Mouse (Mus musculus): Measurements from ENCODE around the gene Tuba1a. TPM values are rescaled to one million over a fixed set of nuclear protein-coding genes. Genes with fewer than 3 reads are reported as not detected.
A peak's percentile ranks its signal among the peaks of the same experiment; 100 is the strongest.
"Not testable (repeated sequence)": the region's sequence is repeated elsewhere in the genome, so short reads cannot be mapped to it uniquely, and the experiment has no call there.

Gene Tuba1a
- polyA plus RNA-seq, 1 experiment = 131 TPM

GRCm38 (mm10) chr15:98930017-98930734 is 23.3 kb downstream of the Tuba1a start:
- Histone ChIP-seq H3K27me3 (replicated peaks; ENCODE audit: control insufficient read depth, insufficient read depth, low read length) (no peaks in the 10 kb centered on the region), H3K27ac (ENCODE audit: insufficient read depth, low read depth, low read length) (no peak overlapping the region), H3K4me1 (ENCODE audit: control insufficient read depth, insufficient read depth, low read length) (peaks cover 9% of the 10 kb centered on the region; the same call in 1 of the 2 replicates), H3K4me3 (ENCODE audit: insufficient read depth, low read depth, low read length) (no peak overlapping the region), H3K36me3 (ENCODE audit: control insufficient read depth, insufficient read depth, low read length) (no peaks in the 10 kb centered on the region; the same call in 1 of the 2 replicates)
- 60% methylated on average over 8 of the region's 8 CpGs for WGBS
- TF ChIP-seq POLR2A (IDR thresholded peaks at IDR 0.05; ENCODE audit: low read depth, low read length) (no peak), CTCF (conservative IDR thresholded peaks at IDR 0.05; ENCODE audit: insufficient read depth, insufficient read length, low read depth, low read length) (no peak)
- no peak for DNase-seq

- Histone ChIP-seq H3K4me3 (ENCODE audit: insufficient read depth, low read depth, low read length) (no peak overlapping the region), H3K27ac (ENCODE audit: insufficient read depth, low read depth, low read length) (no peak overlapping the region), H3K27me3 (replicated peaks; ENCODE audit: control insufficient read depth, insufficient read depth, low read length) (no peaks in the 10 kb centered on the region), H3K36me3 (ENCODE audit: control insufficient read depth, insufficient read depth, low read length) (no peaks in the 10 kb centered on the region; the same call in 1 of the 2 replicates), H3K4me1 (ENCODE audit: control insufficient read depth, insufficient read depth, low read length) (peaks cover 7% of the 10 kb centered on the region; the same call in 1 of the 2 replicates)
- peak; percentile 95 for DNase-seq
- WGBS = 9% methylated on average over 13 of the region's 13 CpGs
- TF ChIP-seq CTCF (conservative IDR thresholded peaks at IDR 0.05; ENCODE audit: insufficient read depth, insufficient read length, low read depth, low read length) (peak; percentile 99; the same call in 1 of the 2 replicates), POLR2A (IDR thresholded peaks at IDR 0.05; ENCODE audit: low read depth, low read length) (no peak)
These were observed 24.8 kb downstream of the Tuba1a start for GRCm38 (mm10) chr15:98928598-98929240.

GRCm38 (mm10) chr15:98927566-98927965 is 25.9 kb downstream of the Tuba1a start:
- Histone ChIP-seq H3K4me3 (ENCODE audit: insufficient read depth, low read depth, low read length) (no peak overlapping the region), H3K27me3 (replicated peaks; ENCODE audit: control insufficient read depth, insufficient read depth, low read length) (no peaks in the 10 kb centered on the region)
- WGBS = 79% methylated on average over 5 of the region's 5 CpGs

GRCm38 (mm10) chr15:98924682-98925081 is 28.8 kb downstream of the Tuba1a start:
- no peak overlapping the region for H3K4me3 ChIP-seq (ENCODE audit: insufficient read depth, low read depth, low read length)
- TF ChIP-seq POLR2A (IDR thresholded peaks at IDR 0.05; ENCODE audit: low read depth, low read length) (no peak), CTCF (conservative IDR thresholded peaks at IDR 0.05; ENCODE audit: insufficient read depth, insufficient read length, low read depth, low read length) (no peak)
- DNase-seq = peak; percentile 69
- no peaks in the 10 kb centered on the region for H3K27me3 ChIP-seq (replicated peaks; ENCODE audit: control insufficient read depth, insufficient read depth, low read length)
- peak overlapping the region; percentile 48; the same call in 1 of the 2 replicates for H3K27ac ChIP-seq (ENCODE audit: insufficient read depth, low read depth, low read length)
- peaks cover 16% of the 10 kb centered on the region; the same call in 1 of the 2 replicates for H3K4me1 ChIP-seq (ENCODE audit: control insufficient read depth, insufficient read depth, low read length)
- no peaks in the 10 kb centered on the region for H3K36me3 ChIP-seq (ENCODE audit: control insufficient read depth, insufficient read depth, low read length)
- WGBS = 60% methylated on average over 3 of the region's 3 CpGs

More at GRCm38 (mm10) chr15:98927566-98927965, 25.9 kb downstream of the Tuba1a start:
- Histone ChIP-seq H3K4me1 (ENCODE audit: control insufficient read depth, insufficient read depth, low read length) (peaks cover 6% of the 10 kb centered on the region; the same call in 1 of the 2 replicates), H3K36me3 (ENCODE audit: control insufficient read depth, insufficient read depth, low read length) (no peaks in the 10 kb centered on the region; the same call in 1 of the 2 replicates), H3K27ac (ENCODE audit: insufficient read depth, low read depth, low read length) (no peak overlapping the region)
- TF ChIP-seq POLR2A (IDR thresholded peaks at IDR 0.05; ENCODE audit: low read depth, low read length) = no peak
- no peak for TF ChIP-seq CTCF (conservative IDR thresholded peaks at IDR 0.05; ENCODE audit: insufficient read depth, insufficient read length, low read depth, low read length)
- no peak for DNase-seq

GRCm38 (mm10) chr15:98923031-98923537 is 30.4 kb downstream of the Tuba1a start:
- H3K27me3 ChIP-seq (replicated peaks; ENCODE audit: control insufficient read depth, insufficient read depth, low read length) = no peaks in the 10 kb centered on the region
- no peak for TF ChIP-seq POLR2A (IDR thresholded peaks at IDR 0.05; ENCODE audit: low read depth, low read length)
- TF ChIP-seq CTCF (conservative IDR thresholded peaks at IDR 0.05; ENCODE audit: insufficient read depth, insufficient read length, low read depth, low read length) = no peak
- peaks cover 13% of the 10 kb centered on the region; the same call in 1 of the 2 replicates for H3K4me1 ChIP-seq (ENCODE audit: control insufficient read depth, insufficient read depth, low read length)
- H3K27ac ChIP-seq (ENCODE audit: insufficient read depth, low read depth, low read length) = peak overlapping the region; percentile 68
- H3K36me3 ChIP-seq (ENCODE audit: control insufficient read depth, insufficient read depth, low read length) = no peaks in the 10 kb centered on the region
- no peak for DNase-seq
- no peak overlapping the region for H3K4me3 ChIP-seq (ENCODE audit: insufficient read depth, low read depth, low read length)
- 82% methylated on average over 2 of the region's 2 CpGs for WGBS

GRCm38 (mm10) chr15:98922581-98922980 is 30.9 kb downstream of the Tuba1a start:
- Histone ChIP-seq H3K4me1 (ENCODE audit: control insufficient read depth, insufficient read depth, low read length) (peaks cover 13% of the 10 kb centered on the region; the same call in 1 of the 2 replicates), H3K27ac (ENCODE audit: insufficient read depth, low read depth, low read length) (peak overlapping the region; percentile 77), H3K4me3 (ENCODE audit: insufficient read depth, low read depth, low read length) (no peak overlapping the region), H3K36me3 (ENCODE audit: control insufficient read depth, insufficient read depth, low read length) (no peaks in the 10 kb centered on the region), H3K27me3 (replicated peaks; ENCODE audit: control insufficient read depth, insufficient read depth, low read length) (no peaks in the 10 kb centered on the region)
- TF ChIP-seq CTCF (conservative IDR thresholded peaks at IDR 0.05; ENCODE audit: insufficient read depth, insufficient read length, low read depth, low read length) = no peak
- no peak for TF ChIP-seq POLR2A (IDR thresholded peaks at IDR 0.05; ENCODE audit: low read depth, low read length)
- DNase-seq = peak; percentile 83
- 37% methylated on average over 3 of the region's 3 CpGs for WGBS

GRCm38 (mm10) chr15:98921510-98921909 is 32.0 kb downstream of the Tuba1a start:
- Histone ChIP-seq H3K36me3 (ENCODE audit: control insufficient read depth, insufficient read depth, low read length) (no peaks in the 10 kb centered on the region), H3K4me1 (ENCODE audit: control insufficient read depth, insufficient read depth, low read length) (peaks cover 15% of the 10 kb centered on the region; the same call in 1 of the 2 replicates), H3K27ac (ENCODE audit: insufficient read depth, low read depth, low read length) (no peak overlapping the region), H3K4me3 (ENCODE audit: insufficient read depth, low read depth, low read length) (no peak overlapping the region), H3K27me3 (replicated peaks; ENCODE audit: control insufficient read depth, insufficient read depth, low read length) (no peaks in the 10 kb centered on the region)
- TF ChIP-seq CTCF (conservative IDR thresholded peaks at IDR 0.05; ENCODE audit: insufficient read depth, insufficient read length, low read depth, low read length) (no peak), POLR2A (IDR thresholded peaks at IDR 0.05; ENCODE audit: low read depth, low read length) (no peak)
- 53% methylated on average over 5 of the region's 5 CpGs for WGBS
- peak; percentile 48 for DNase-seq

GRCm38 (mm10) chr15:98918499-98918895 is 35.0 kb downstream of the Tuba1a start:
- 14% methylated on average over 8 of the region's 8 CpGs for WGBS
- Histone ChIP-seq H3K27ac (ENCODE audit: insufficient read depth, low read depth, low read length) (peak overlapping the region; percentile 88), H3K4me3 (ENCODE audit: insufficient read depth, low read depth, low read length) (peak overlapping the region; percentile 64), H3K4me1 (ENCODE audit: control insufficient read depth, insufficient read depth, low read length) (peaks cover 30% of the 10 kb centered on the region)
- DNase-seq; H3K36me3 ChIP-seq (ENCODE audit: control insufficient read depth, insufficient read depth, low read length); H3K27me3 ChIP-seq (replicated peaks; ENCODE audit: control insufficient read depth, insufficient read depth, low read length): not testable (repeated sequence)
